Mouse (Mus musculus): ENCODE results near the gene Ntn1. TPM values are rescaled to one million over a fixed set of nuclear protein-coding genes. Genes with fewer than 3 reads are reported as not detected.
A peak's percentile ranks its signal among the peaks of the same experiment; 100 is the strongest.

The Ntn1 gene
- polyA plus RNA-seq, 1 experiment from 2014 or later = 1.6 TPM

GRCm38 (mm10) chr11:68344221-68344620 lies 56.4 kb downstream of the Ntn1 start:
- H3K36me3 ChIP-seq (ENCODE audit: inconsistent target) = no peaks in the 10 kb centered on the region
- no peak overlapping the region for H3K27ac ChIP-seq
- WGBS (ENCODE audit: missing documents) = 77% methylated on average over 9 of the region's 9 CpGs
- no peak overlapping the region for H3K4me3 ChIP-seq (ENCODE audit: inconsistent target)
- no peaks in the 10 kb centered on the region for H3K79me2 ChIP-seq (ENCODE audit: inconsistent target)

- Histone ChIP-seq H3K27ac (no peak overlapping the region), H3K36me3 (ENCODE audit: inconsistent target) (no peaks in the 10 kb centered on the region), H3K79me2 (ENCODE audit: inconsistent target) (no peaks in the 10 kb centered on the region), H3K4me3 (ENCODE audit: inconsistent target) (no peak overlapping the region)
- 92% methylated on average over 5 of the region's 5 CpGs for WGBS (ENCODE audit: missing documents)
These were observed 57.9 kb downstream of the Ntn1 start for GRCm38 (mm10) chr11:68342761-68343160.

DNA sequence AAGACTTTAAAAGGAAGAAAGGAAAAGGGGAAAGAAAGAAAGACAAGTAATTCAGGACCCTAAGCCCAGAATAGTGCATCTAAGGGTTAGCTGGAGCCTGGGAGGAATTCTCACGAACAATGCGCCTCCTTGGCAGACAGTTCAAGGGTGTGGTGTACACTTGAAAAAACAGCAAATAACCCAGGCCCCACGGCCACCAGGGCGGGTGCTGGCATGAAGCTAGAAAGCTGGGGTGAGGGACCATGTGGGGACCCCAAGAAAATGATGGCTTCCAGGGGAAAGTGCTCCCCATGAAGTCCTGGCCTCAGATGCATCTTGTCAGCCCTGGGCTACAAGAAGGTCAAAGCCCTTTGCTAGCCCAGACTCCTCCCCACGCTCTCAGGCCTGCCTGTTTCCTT lies 58.6 kb downstream of the Ntn1 start:
- no peak overlapping the region for H3K4me3 ChIP-seq (ENCODE audit: inconsistent target)
- WGBS (ENCODE audit: missing documents) = 84% methylated on average over 5 of the region's 5 CpGs
- H3K27ac ChIP-seq = no peak overlapping the region
- H3K79me2 ChIP-seq (ENCODE audit: inconsistent target) = no peaks in the 10 kb centered on the region
- no peaks in the 10 kb centered on the region for H3K36me3 ChIP-seq (ENCODE audit: inconsistent target)

DNA sequence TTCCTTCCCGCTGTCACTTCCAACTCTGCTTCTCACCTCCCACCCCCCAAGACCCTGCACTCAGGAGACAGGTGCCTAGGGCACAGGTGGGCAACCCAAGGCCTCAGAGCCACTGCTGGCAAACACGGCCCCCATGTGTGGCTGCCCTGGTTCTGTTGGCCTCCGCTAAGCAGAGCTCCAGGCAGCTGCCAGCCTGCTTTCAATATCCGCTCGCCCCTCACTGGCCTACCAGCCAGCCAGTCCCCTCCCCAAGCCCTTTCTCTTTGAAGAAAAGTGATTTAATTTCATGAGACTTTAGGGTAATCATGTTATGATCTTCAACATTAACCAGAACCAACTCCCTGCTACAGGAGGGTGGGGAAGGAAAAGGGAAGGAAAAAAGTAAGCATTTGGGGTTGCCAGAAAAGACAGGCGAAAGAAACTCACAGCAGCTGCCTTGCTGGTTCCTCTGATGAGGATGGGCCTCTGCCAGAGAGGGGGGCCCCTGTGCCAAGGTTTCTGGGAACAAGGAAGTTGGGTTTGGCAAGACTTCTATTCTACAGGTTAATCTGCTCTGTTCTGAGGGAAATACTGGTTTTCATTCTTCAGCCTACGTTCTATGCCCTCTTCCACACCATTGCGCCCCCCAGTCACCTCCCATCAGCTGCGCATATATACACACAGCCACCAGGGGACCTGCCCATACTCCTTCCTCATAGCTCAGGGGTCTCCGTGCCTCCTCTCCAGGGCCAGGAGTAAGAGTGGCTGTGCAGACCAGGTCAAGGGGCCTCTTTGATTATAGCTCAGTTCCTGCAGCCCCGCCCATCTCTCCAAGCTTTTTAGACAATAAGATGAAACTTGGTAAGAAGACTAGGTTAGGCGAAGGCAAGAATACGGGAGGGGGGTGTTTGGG lies 59.3 kb downstream of the Ntn1 start:
- Histone ChIP-seq H3K4me3 (ENCODE audit: inconsistent target) (no peak overlapping the region), H3K79me2 (ENCODE audit: inconsistent target) (no peaks in the 10 kb centered on the region), H3K27ac (no peak overlapping the region), H3K36me3 (ENCODE audit: inconsistent target) (no peaks in the 10 kb centered on the region)
- 57% methylated on average over 13 of the region's 13 CpGs for WGBS (ENCODE audit: missing documents)

DNA sequence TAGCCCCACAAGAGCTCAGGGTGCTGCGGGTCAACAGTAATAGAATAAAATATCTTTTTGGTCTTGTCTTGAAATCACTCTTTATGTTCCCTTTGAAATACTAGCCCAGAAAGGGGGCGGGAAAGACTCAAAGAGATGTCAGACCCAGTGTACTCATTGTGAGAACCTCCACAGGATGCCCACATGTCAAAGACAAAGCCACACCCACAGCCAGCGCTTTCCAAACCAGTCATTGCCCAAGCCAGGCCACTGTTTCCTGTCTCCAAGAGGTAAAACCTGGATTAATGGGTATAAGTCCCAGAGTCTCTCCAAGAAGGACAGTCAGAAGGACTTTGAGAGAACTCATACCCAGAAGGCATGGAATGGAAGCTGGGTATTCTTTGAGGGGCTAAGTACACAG lies 60.3 kb downstream of the Ntn1 start:
- Histone ChIP-seq H3K4me3 (ENCODE audit: inconsistent target) (no peak overlapping the region), H3K36me3 (ENCODE audit: inconsistent target) (no peaks in the 10 kb centered on the region), H3K79me2 (ENCODE audit: inconsistent target) (no peaks in the 10 kb centered on the region), H3K27ac (no peak overlapping the region)
- WGBS (ENCODE audit: missing documents) = 84% methylated on average over 3 of the region's 3 CpGs

DNA sequence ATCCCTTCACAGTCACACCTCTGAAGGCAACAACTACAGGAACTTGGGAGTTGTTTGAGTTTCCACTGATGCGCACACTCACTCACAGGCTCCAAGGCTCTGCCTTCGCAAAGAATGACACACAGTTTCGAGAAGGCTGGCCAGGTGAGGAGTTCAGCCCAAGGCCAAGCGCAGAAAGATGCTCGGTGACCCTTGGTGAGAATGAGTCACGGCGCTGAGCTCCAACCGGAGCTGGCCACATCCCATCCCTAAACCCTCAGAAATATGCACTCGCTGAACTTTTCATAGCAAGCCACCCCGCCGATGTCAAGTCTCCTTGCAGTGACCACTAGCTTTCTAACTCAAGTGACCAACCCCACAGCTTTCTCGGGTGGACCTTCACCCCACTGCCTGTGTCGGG lies 60.8 kb downstream of the Ntn1 start:
- no peaks in the 10 kb centered on the region for H3K36me3 ChIP-seq (ENCODE audit: inconsistent target)
- WGBS (ENCODE audit: missing documents) = 97% methylated on average over 13 of the region's 13 CpGs
- no peak overlapping the region for H3K4me3 ChIP-seq (ENCODE audit: inconsistent target)
- no peaks in the 10 kb centered on the region for H3K79me2 ChIP-seq (ENCODE audit: inconsistent target)
- H3K27ac ChIP-seq = no peak overlapping the region

GRCm38 (mm10) chr11:68339331-68339730 lies 61.3 kb downstream of the Ntn1 start:
- no peaks in the 10 kb centered on the region for H3K79me2 ChIP-seq (ENCODE audit: inconsistent target)
- WGBS (ENCODE audit: missing documents) = 88% methylated on average over 7 of the region's 7 CpGs
- H3K27ac ChIP-seq = no peak overlapping the region
- H3K4me3 ChIP-seq (ENCODE audit: inconsistent target) = no peak overlapping the region
- H3K36me3 ChIP-seq (ENCODE audit: inconsistent target) = no peaks in the 10 kb centered on the region

DNA sequence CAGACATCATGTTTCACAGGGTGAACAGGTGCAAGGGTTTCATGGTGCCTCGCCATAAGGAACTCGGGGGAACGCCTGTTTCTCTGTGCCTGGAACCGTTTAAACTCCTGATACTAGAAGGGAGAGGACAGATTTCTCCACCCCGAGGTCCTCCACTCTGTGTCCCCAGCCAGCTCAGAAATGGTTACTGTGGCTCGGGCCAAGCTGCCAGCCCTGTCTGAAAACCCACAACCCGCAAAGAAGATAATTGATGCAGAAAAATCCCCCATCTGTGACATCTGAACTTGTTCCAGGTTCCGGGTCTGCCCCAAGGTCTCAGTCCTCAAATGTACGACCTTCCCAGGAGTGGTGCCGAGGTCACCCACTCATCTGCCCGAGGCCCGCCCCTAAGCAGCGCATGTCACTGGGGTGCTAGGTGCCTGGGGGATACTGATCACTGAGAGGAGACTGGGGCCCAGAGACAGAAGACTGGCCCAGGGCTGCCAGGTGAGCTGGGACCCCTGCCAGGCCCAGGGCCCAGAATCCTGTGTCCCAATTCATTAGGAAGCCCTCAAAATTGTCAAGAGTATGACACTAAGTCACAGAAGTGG lies 68.9 kb downstream of the Ntn1 start:
- 98% methylated on average over 13 of the region's 13 CpGs for WGBS (ENCODE audit: missing documents)

GRCm38 (mm10) chr11:68331117-68331437 lies 69.5 kb downstream of the Ntn1 start:
- 88% methylated on average over 6 of the region's 6 CpGs for WGBS (ENCODE audit: missing documents)
- no peaks in the 10 kb centered on the region for H3K36me3 ChIP-seq (ENCODE audit: inconsistent target)
- H3K79me2 ChIP-seq (ENCODE audit: inconsistent target) = no peaks in the 10 kb centered on the region
- H3K4me3 ChIP-seq (ENCODE audit: inconsistent target) = no peak overlapping the region
- no peak overlapping the region for H3K27ac ChIP-seq

More for the DNA sequence above, 68.9 kb downstream of the Ntn1 start:
- Histone ChIP-seq H3K36me3 (ENCODE audit: inconsistent target) (no peaks in the 10 kb centered on the region), H3K79me2 (ENCODE audit: inconsistent target) (no peaks in the 10 kb centered on the region), H3K4me3 (ENCODE audit: inconsistent target) (no peak overlapping the region), H3K27ac (no peak overlapping the region)

- H3K27ac ChIP-seq = no peak overlapping the region
- H3K36me3 ChIP-seq (ENCODE audit: inconsistent target) = no peaks in the 10 kb centered on the region
- 75% methylated on average over 10 of the region's 10 CpGs for WGBS (ENCODE audit: missing documents)
- H3K79me2 ChIP-seq (ENCODE audit: inconsistent target) = no peaks in the 10 kb centered on the region
- H3K4me3 ChIP-seq (ENCODE audit: inconsistent target) = no peak overlapping the region
These were observed 70.1 kb downstream of the Ntn1 start for GRCm38 (mm10) chr11:68330398-68331116.

- H3K36me3 ChIP-seq (ENCODE audit: inconsistent target) = no peaks in the 10 kb centered on the region
- H3K79me2 ChIP-seq (ENCODE audit: inconsistent target) = no peaks in the 10 kb centered on the region
- no peak overlapping the region for H3K4me3 ChIP-seq (ENCODE audit: inconsistent target)
- H3K27ac ChIP-seq = no peak overlapping the region
- WGBS (ENCODE audit: missing documents) = 87% methylated on average over 2 of the region's 2 CpGs
These were observed 75.8 kb downstream of the Ntn1 start for GRCm38 (mm10) chr11:68324863-68325262.

DNA sequence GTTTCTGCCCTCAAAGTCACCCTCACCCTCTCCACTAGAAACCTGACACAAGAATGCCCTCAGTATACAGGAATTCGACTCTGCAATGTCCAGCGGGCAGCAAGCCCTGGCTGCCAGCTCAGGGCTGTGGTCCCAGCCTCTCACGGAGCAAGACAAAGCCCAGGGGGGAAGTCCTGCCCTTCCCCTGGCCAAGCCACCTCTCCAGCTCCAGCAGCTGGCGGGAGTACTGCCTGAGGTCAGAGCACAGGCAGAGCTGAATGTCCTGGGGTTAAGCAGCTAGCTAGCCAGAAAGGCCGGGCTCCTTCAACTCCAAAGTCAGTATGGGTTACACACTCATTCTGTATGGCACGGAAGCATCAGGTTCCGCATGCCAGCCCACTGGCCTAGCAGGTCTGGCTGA lies 79.2 kb downstream of the Ntn1 start:
- Histone ChIP-seq H3K27ac (no peak overlapping the region), H3K79me2 (ENCODE audit: inconsistent target) (no peaks in the 10 kb centered on the region), H3K36me3 (ENCODE audit: inconsistent target) (no peaks in the 10 kb centered on the region), H3K4me3 (ENCODE audit: inconsistent target) (no peak overlapping the region)
- 85% methylated on average over 7 of the region's 7 CpGs for WGBS (ENCODE audit: missing documents)

- no peak overlapping the region for H3K27ac ChIP-seq
- no peaks in the 10 kb centered on the region for H3K79me2 ChIP-seq (ENCODE audit: inconsistent target)
- H3K36me3 ChIP-seq (ENCODE audit: inconsistent target) = no peaks in the 10 kb centered on the region
- no peak overlapping the region for H3K4me3 ChIP-seq (ENCODE audit: inconsistent target)
- WGBS (ENCODE audit: missing documents) = 93% methylated on average over 11 of the region's 11 CpGs
These were observed 85.0 kb downstream of the Ntn1 start for GRCm38 (mm10) chr11:68315551-68316130.

DNA sequence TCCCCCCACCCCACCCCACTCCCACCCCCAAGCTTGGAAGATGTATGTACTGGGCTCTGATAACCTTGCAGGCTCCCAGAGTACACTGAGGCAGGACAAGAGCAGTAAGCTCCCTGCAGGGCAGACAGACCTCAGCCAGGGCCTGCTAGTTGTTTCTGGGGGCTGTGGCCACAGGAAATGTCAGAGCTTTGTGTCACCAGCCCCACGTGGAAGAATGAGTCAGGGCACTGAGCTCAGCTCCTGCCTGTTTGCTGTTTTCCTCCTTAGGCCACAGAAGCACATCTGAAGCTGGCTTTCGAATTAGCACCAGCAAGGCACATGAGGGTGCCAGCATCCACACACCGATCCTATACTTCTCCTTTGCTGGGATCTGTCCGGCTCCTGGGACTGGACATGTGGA lies 86.8 kb downstream of the Ntn1 start:
- H3K36me3 ChIP-seq (ENCODE audit: inconsistent target) = no peaks in the 10 kb centered on the region
- peak overlapping the region; percentile 46 for H3K27ac ChIP-seq
- no peak overlapping the region for H3K4me3 ChIP-seq (ENCODE audit: inconsistent target)
- no peaks in the 10 kb centered on the region for H3K79me2 ChIP-seq (ENCODE audit: inconsistent target)
- WGBS (ENCODE audit: missing documents) = 56% methylated on average over 4 of the region's 4 CpGs

DNA sequence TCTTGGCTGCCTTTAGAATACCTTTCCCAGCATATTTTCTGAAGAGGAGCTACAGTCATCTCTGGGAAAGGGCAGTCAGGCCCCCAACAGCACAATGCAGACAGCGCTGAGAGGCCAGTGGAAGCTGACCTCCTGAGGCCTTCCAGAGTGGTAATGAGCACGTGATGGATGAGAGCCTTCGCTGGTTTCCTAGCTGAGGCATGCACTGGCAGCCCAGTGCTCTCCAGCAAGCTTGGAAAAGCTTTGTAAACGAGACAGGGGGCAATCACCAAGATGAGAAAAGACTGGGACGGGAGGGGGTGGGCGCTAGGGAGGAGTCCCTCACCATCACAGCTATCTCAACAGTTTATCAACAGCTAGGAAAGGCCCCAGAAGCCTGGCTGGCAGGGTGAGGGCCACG lies 87.6 kb downstream of the Ntn1 start:
- H3K27ac ChIP-seq = no peak overlapping the region; the same call in 1 of the 2 replicates
- no peaks in the 10 kb centered on the region for H3K79me2 ChIP-seq (ENCODE audit: inconsistent target)
- 94% methylated on average over 7 of the region's 7 CpGs for whole genome bisulfite sequencing (ENCODE audit: missing documents)
- no peaks in the 10 kb centered on the region for H3K36me3 ChIP-seq (ENCODE audit: inconsistent target)
- no peak overlapping the region for H3K4me3 ChIP-seq (ENCODE audit: inconsistent target)

Measured in macrophage (primary cell).